Mouse (Mus musculus) urinary bladder, postnatal 10 days (tissue): ENCODE measurements at regions not wholly inside any gene's neighbourhood (a gene's known extent, or its start where the extent isn't known, plus 50 kb on each side); places are given as distances from the start of the nearest gene placed in this dataset.
A peak's percentile ranks its signal among the peaks of the same experiment; 100 is the strongest.

ENCODE experiments used
- DNase-seq: peaks from one replicate; pipeline ENCODE4 v3.0.0; 2022; ENCODE audit warnings: low spot score

- no peak for DNase-seq
Observed at GRCm38 (mm10) chr14:31945125-31945524, 83.7 kb upstream of the Galnt15 start.

GRCm38 (mm10) chr14:31946032-31946431, 82.8 kb upstream of the Galnt15 start:
- DNase-seq: no peak

GRCm38 (mm10) chr14:31947246-31947645, 81.5 kb upstream of the Galnt15 start:
- DNase-seq: no peak

- no peak for DNase-seq
Observed at GRCm38 (mm10) chr14:31951894-31952293, 76.9 kb upstream of the Galnt15 start.

GRCm38 (mm10) chr14:31953783-31954182, 75.0 kb upstream of the Galnt15 start:
- no peak for DNase-seq

GRCm38 (mm10) chr14:31954945-31955344, 73.8 kb upstream of the Galnt15 start:
- peak; percentile 47 for DNase-seq

- no peak for DNase-seq
Observed at GRCm38 (mm10) chr14:31957211-31957638, 71.6 kb upstream of the Galnt15 start.

GRCm38 (mm10) chr14:31960201-31960854, 68.5 kb upstream of the Galnt15 start:
- DNase-seq: no peak

- no peak for DNase-seq
Observed at GRCm38 (mm10) chr14:31961442-31961841, 67.3 kb upstream of the Galnt15 start.

- DNase-seq: no peak
Observed at GRCm38 (mm10) chr14:31963131-31963911, 65.5 kb upstream of the Galnt15 start.

- DNase-seq: no peak
Observed at GRCm38 (mm10) chr14:31964076-31964475, 64.7 kb upstream of the Galnt15 start.

GRCm38 (mm10) chr14:31964831-31965230, 64.0 kb upstream of the Galnt15 start:
- no peak for DNase-seq

- DNase-seq: no peak
Observed at GRCm38 (mm10) chr14:31969531-31969930, 59.3 kb upstream of the Galnt15 start.

- DNase-seq: no peak
Observed at GRCm38 (mm10) chr14:31970245-31970830, 58.5 kb upstream of the Galnt15 start.

GRCm38 (mm10) chr14:31970851-31971250, 57.9 kb upstream of the Galnt15 start:
- DNase-seq: no peak

- no peak for DNase-seq
Observed at GRCm38 (mm10) chr14:31973702-31974101, 55.1 kb upstream of the Galnt15 start.

GRCm38 (mm10) chr14:31978196-31978595, 50.6 kb upstream of the Galnt15 start:
- no peak for DNase-seq

- no peak for DNase-seq
Observed at GRCm38 (mm10) chr14:31978690-31979089, 50.1 kb upstream of the Galnt15 start.
